Mouse (Mus musculus) megakaryocyte-erythroid progenitor cell, adult 5-6 weeks (primary cell): ENCODE measurements around the gene Cep57l1. TPM values are rescaled to one million over a fixed set of nuclear protein-coding genes. Genes with fewer than 3 reads are reported as not detected.
A peak's percentile ranks its signal among the peaks of the same experiment; 100 is the strongest.
"Not testable (repeated sequence)": the region's sequence is repeated elsewhere in the genome, so short reads cannot be mapped to it uniquely, and the experiment has no call there.

Experiments used
- ATAC-seq: replicated peaks from 2 replicates; pipeline ENCODE4 v1.8.0; 2016; ENCODE audit warnings: mild to moderate bottlenecking, inconsistent platforms; ENCODE audit not compliant: severe bottlenecking, poor library complexity, low FRiP score, low TSS enrichment
- total RNA-seq, 2 experiments: library from RNA; stranded (forward) in 1 of 2; stranded (reverse) in 1 of 2; fragments of 200-1000, 215-1000 nt in 1 of 2; fragments of >200 nt in 1 of 2; fragmentation: Nextera tagmentation in 1 of 2; gene quantifications; 2 replicates each; pipeline ENCODE4 v1.2.3; 2014 to 2017

Cep57l1 gene
- total RNA-seq, 2 experiments from 2014 or later, result 41.5 to 45.5 TPM

DNA sequence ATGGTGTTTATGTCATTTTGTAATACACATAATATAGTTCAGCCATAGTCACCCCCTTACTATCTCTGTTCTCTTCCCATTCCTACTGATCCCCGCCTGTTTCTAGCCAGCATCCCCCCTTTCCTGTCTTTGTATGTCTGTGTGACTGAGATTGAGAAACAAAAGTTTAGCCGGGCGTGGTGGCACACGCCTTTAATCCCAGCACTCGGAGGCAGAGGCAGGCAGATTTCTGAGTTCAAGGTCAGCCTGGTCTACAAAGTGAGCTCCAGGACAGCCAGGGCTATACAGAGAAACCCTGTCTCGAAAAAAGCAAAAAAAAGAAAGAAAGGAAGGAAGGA, 9.0 kb upstream of the Cep57l1 start:
- not testable (repeated sequence) for ATAC-seq

DNA sequence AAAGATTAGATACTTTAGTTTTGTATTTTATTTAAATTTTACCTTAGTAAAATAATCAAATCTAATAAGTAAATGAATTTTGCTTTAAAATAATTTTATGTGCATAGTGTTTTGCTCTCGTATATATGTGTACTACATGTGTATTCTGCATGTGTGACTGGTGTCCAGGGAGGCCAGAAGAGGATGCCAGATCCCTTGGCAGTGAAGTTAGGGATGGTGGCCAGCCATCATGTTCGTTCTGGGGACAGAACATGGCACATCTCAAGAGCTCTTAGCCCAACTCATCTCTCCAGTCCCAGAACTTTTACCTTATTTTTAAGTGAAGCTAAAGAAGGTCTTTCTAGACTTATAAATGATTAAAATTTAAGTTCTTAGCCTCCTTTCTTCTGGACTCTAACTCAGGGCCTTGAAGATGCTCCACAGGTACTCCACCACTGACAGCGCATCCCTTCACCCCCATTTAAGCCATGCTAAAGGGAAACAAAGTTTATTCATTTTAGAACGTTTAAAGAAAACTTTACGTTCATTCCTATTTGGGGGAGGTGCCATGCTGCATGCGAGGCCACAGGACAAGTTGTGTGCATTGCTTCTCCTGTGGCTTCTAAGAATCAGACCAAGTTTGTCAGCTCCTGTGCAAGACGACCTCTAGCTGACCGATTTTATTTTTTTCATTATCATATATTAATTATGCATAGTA, 8.5 kb upstream of the Cep57l1 start:
- no peak for ATAC-seq

DNA sequence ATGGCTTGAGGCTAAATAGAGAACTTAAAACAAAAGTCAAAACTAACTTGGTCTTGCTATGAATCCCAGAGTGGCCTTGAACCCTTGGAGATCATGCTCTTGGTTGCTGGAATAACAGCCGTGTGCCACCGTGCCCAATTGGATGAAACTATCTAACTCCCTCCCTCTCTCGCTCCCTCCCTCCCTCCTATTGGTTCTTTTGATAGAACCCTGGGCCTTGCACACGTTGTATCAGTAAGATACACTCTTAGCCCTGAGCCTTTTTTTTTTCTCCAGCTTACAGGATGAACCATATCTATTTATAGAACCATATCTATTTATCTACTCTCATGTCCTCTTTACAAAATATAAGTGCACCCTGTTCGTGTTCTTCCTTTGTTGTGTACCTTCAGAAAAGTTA, 6.8 kb upstream of the Cep57l1 start:
- ATAC-seq, result 0 out of 2 replicates have a peak, but pooled peaks have one; percentile 55

DNA sequence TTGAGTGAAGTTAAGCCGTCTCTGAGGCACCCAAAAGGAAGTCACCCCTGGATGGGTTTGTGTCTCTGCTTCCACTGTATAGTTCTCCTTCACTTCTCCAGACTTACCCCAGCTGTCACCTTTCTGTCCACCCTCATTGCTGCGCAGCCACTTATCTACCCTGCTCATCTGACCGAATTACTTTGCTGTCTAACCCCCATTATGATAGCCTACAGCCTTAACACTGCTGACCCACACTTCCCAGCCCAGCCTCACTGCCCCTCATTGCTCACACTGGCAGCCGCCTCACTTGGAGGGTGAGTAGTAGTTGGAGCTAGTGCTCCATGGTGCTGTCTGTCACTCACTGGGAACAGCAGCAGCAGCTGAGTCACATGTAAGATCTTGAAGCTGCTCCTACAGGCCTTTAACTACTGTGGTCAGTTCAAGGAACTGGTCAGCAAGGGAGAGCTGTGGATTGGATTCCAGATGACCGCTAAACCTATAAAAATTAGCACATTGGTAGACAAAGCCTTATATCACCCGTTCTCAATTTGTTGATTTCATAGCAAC, 4.7 kb upstream of the Cep57l1 start:
- ATAC-seq, result no peak

DNA sequence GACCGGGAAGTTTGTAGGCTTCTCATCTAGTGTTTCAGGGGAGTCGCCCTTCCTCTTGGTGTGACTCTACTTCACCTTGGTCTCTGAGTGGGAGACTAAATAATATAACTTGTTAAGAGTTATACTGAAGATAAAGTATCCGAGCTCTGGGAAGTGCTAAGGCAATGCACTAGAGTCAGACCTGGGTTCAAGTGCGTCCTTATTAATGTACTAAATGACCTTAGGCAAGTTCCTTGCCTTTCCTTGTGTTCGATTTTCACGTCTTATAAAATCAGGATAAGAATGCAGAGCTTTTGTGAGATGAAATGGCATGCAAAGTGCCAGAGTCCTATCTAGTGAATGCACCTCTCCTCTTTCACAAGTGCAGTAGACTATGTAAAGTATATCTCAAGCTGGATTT, 2.9 kb upstream of the Cep57l1 start:
- no peak for ATAC-seq

DNA sequence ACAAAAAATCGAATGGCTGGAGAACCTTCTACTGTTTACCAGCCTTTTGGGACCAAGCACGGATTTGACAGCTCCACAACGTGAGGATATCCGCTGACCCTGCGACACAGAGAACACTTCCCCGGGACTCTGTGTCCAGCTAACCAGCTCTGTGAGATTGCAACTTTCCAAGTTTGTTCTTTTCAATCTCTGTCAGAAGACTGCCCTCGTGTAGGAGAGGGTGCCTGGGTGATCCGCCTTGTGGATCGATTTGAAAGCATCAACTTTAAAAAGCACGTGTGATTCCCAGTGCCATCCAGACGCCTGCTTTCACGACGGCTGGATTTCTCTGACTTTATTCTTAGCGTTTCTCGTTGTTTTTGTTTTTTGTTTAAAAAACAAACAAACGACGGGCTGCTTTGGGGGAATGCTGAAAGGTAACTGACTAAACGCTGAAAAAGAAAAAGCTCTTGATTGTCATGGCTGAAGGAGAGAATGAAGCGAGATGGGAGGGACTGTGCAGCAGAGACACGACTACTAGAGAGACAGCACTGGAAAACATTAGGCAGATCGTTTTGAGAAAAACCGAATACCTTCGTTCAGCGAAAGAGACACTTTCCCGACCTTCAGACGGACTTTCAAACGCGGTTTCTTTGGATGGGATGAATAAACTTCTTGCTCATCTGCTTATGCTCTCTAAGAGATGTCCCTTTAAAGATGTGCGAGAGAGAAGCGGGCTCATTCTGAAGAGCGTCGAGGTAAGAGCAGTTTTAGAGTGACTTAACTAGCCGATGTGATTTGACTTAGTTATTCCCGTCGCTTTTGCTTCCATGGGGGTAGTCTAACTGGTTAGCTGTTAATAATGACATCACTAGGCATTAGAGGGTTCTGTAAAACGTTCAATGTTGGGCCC, 1.1 kb upstream of the Cep57l1 start:
- peak; percentile 26 for ATAC-seq

DNA sequence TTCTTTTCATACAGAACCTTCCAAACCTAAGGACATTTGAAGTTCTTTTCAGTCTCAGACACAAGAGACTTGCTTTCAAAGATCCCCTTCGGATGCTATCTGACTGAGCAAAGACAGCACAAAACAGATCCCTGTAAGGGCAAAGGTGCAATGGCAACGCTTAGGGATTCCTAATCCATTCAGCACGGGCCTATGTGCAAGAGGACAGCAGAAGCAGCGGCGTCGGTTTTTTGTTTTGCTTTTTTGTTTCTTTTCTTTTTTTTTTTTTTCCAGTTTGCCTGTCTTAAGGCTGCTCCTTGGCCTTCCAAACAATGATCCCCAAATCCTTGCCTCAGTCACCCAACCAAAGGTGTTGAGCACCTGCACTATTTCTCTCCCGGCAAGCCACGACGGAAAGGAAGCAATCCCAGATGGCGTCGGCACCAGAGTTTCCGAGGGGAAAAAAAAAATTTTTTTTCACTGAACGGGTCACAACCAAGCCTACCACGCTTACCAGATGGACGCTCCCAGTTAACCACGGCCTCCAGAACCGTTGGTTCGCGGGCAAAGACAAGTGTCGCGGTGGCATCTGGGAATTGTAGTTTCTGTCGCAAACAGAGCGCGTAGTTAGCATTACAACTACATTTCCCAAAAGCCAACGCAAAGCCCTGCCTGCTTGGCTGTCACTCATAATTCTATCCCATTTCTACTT, 446 bp downstream of the Cep57l1 start:
- peak; percentile 81 for ATAC-seq

DNA sequence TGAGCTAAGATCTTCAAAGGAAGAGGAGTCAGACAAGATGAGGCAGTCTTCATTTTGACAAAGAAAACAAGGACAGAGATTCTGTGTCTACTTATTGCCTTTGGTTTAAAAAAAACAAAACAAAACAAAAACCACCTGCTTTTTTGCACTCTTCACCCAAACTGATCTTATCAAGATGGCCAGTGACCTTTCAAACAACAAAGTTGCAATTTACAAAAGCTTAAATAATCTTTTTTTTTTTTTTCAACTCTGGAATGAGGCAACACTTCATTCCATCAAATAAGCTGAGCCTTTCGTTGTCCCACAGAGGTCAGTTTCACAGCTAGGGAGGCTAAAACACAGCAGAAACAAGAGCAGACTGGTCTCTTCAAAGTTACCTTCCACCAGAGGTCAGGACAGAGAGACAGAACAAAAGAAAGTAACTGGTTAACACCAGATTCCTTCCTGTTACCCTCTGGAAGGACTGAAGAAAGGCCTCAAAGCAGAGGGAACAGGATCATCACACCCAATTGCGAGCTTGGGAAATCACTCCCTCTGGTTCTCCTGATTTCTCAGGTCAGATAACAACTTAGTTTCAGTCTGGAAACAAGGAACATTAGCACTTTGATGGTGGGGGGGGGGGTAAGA, 3.8 kb downstream of the Cep57l1 start:
- ATAC-seq, result no peak

DNA sequence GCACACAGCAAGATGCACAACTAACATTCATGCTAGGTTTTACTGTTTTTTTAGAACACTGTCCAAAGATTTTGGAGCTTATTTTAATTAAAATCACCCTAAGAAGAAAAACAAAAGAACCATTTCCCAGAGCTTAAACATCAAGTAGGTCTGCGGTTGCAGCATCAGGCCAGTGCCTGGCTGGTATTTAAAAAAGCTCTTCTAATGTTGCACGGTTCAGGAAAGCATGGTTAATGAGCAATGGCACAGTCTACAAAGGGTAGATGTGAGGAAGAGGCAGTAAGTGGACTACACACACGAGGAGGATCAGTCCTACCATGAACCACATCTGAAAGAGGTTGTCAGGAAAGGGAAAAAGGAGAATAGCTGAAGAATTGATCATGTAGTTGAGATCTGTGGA, 5.0 kb downstream of the Cep57l1 start:
- ATAC-seq, result no peak

DNA sequence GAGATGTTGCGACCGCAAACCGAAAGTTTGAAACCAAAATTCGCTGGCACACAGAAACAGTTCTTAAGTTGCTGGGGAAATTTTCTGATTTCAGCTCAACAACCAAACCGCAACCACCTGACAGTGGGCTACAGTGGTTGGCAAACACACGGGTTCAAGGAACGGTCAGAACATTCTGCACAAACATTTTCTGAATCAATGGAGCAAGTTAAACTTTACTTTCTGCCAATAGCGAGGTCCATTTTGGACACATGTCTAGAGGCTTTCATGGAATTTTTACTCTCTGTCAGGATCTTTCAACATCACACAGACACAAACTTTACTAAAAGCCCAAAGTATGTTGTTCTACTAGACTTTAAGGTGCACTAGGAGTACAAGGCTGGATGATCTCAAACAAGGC, 6.2 kb downstream of the Cep57l1 start:
- ATAC-seq, result no peak

DNA sequence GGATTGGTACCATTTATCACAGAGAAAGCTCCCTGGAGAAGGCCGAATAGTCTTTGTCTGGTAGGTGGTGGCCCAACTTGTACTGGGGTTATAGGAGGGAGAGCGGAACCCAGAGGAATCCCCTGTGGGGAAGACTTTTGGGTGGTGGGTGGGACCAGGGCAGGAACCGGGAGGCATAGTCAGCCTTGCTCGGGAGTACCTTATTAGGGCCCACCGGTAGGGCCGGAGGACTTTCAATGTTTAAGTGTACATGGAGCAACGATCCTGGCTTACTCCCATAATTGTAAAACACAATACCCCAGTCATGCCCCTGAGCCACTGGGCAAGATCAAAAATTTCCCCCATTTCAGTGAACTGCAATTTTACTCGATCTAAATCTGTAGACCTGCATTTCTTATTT, 12.4 kb downstream of the Cep57l1 start:
- ATAC-seq, result no peak

DNA sequence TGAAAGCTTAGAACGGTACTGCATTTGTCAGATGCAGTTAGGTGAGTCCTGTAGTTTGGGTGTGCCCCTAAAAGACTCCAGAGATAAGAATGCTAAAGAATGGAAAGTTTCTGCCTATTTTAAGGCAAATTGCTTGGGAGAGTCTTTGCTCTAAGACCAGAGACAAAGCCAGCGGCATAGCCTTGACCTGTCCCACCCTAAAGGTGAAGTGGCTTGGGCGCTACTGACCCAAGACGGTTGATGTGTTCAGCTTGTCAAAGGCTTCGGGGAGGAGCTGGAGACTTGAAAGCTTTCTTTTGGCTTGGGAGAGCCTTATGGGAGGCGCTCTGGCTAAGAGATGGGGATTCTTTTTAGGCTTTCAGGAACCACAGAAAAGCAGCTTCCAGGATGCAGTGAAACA, 17.3 kb downstream of the Cep57l1 start:
- ATAC-seq, result no peak

DNA sequence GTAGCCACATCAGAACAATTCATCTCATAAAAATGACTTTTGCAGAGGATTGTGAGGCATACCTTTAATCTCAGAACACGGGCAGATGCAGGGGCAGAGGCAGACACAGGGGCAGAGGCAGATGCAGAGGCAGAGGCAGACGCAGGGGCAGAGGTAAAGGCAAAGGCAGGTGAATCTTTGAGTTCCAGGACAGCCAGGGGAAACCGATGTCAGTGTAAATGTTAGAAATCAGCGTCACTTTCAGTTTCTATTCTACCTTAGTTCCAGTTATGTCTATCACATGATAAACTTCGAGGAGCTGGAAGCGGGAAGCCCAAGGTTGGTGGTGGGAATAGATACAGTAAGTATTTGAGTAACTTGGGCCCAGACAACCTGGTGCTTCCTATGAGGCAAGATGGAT, 42.4 kb downstream of the Cep57l1 start:
- no peak for ATAC-seq

DNA sequence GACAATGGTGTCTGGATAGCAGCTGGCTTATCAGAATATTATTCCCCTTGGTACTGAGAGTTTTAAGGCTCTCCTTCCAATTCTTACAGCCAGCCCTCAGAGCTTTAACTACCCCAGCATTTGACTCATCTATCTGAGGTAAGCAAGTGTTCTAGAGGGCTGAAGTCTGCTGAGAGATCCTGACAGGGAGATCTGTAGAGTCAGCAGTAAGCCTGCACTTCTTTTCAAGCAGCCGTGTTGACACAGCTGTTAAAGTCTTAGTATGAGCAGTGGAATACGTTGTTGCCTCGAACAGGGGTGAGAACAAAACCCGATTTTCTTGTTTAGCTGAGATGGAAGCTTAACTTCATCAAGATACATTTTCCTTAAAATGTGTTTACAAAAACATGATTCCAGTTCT, 43.4 kb downstream of the Cep57l1 start:
- ATAC-seq, result no peak

DNA sequence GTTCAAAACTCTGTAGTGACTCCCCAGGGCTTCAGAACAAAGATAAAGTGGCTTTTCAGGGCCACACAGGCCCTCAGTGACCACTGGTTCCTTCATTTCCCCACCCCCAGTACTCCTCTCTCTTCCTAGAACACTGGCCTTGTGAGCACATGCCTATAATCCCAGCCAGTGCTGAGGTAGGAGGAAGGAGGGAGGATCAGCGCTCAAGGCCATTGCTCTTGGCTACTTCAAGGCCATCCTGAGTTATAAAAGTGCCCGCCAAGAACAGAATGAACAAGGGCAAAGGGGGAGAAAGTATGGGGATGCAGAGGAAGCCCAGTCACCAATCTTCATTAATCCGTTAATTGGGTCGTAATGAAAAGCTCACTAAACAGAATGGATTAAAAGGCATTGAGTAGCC, 44.1 kb downstream of the Cep57l1 start:
- no peak for ATAC-seq

DNA sequence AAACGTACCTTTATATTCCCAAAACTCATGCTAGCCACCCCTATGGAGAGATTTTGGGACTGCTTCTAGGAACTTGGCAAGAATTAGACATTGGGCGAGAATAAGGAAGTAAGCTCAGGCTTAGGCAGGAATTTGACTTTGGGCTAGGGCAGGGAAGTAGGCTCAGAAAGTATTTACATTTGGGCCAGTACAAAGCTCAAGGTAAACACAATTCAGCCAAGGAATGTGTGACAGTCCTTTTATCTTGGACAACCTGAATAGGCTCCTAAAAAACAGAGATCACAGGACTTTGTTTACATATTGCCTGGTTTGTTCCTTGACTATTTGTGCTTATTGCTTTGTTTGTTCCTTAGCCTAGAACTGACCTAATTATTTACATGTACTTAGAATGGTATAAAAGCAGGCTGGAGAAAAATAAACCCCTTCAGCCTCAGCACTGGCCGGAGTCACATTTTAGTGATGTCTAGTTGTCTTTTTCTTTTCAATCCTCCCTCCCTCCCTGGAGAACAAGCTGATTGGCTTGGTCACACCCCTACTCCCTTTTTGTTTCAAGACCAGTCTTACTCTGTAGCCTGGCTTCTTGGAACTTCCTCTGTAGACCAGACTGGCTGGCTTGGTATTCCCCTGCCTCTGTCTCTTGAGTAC, 45.8 kb downstream of the Cep57l1 start:
- ATAC-seq, result no peak

DNA sequence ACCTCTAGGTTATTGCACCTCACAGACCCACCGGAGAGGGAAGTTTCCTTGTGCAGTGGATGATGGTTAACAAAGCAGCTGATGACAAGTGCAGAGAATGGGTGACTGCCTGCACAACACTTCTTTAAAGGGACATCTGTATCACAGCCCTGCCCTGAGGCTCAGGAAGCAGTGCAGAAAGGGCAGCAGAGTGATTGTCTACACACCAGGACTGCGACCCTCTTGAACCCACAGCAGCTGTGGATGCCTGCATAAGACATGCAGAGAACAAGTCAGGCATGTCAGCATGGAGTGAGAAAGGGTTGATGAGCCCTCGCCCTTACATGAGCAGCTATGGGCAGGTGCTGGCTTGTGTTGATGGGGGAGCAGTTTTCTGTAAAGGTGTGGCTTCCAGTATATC, 48.8 kb downstream of the Cep57l1 start:
- no peak for ATAC-seq

DNA sequence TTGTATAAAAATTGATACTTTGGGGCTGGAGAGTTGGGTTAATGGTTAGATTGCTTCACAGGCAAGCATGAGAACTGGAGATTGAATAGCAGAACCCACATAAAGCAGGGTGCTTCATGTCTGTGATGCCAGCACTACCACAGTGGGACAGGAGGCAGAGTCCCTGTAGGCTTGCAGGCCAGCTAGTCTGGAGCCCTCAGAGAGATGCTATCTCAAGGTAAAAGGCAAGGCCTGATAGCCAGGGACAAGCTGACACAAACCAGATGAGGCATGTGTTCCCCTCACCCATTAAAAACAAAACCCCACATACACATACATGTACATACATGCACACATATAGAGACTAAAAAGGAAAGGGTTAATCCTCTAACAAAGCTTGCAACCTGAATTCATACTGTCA, 51.6 kb downstream of the Cep57l1 start:
- ATAC-seq, result no peak

DNA sequence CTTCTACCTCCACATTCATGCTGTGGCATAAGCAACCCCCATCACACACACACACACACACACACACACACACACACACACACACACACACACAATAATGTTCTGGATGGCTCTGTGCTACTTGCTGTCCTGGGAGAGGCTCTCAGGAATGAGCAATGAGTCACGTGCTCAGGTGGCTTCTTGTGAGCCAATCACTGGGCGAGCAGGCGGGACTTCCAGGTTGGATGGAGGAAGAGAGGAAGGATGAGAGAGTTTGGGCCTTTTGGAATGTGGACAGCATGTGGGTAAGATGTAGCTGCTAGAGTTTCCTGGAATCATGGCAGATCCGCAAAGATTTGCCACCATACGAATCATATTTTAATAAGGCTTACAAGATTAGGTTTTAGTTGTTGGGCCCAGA, 52.4 kb downstream of the Cep57l1 start:
- no peak for ATAC-seq
